Mouse (Mus musculus) gastrocnemius, postnatal 14 days (tissue): Measurements from ENCODE around the gene Hrh1. TPM values are rescaled to one million over a fixed set of nuclear protein-coding genes. Genes with fewer than 3 reads are reported as not detected.

Source experiments
- total RNA-seq, 2 experiments: library from RNA; stranded (reverse); gene quantifications; 2 replicates each; pipeline ENCODE4 v1.2.3; 2021

The Hrh1 gene
- total RNA-seq, 2 experiments from 2014 or later: 0.24 to 0.39 TPM

Other genes with a start within 250 kb of the Hrh1 start
- gene Slc6a1, start 115.3 kb upstream of the Hrh1 start, total RNA-seq: under 1 TPM; 0.20 to 0.86 TPM
- 10 to 100 TPM in 1 of 2 experiments, 1 to 10 TPM in 1; 7.5 to 10.3 TPM for gene Atg7, start 245.2 kb downstream of the Hrh1 start, total RNA-seq